Mouse (Mus musculus) CH12.LX (cell line): ENCODE measurements around the gene Mpv17l2. TPM values are rescaled to one million over a fixed set of nuclear protein-coding genes. Genes with fewer than 3 reads are reported as not detected.

ENCODE experiments used
- DNase-seq: peaks from one replicate; pipeline ENCODE4 v3.0.0-alpha.2; 2013; ENCODE audit errors: extremely low read depth
- H3K27ac ChIP-seq: 2 replicates; pipeline ENCODE4 v1.5.1; 2012; ENCODE audit warnings: low read depth, mild to moderate bottlenecking, control low read depth, moderate library complexity; ENCODE audit not compliant: insufficient read depth
- H3K27me3 ChIP-seq: replicated peaks from 2 replicates; pipeline ENCODE3; 2012; ENCODE audit warnings: inconsistent platforms
- H3K36me3 ChIP-seq, 2 experiments: replicated peaks in 1 of 2; 2 replicates each; pipeline versions ENCODE3 to v1.6.1; 2012; ENCODE audit warnings: inconsistent platforms in 1 of 2, low read length in 1 of 2, mild to moderate bottlenecking in 1 of 2, mixed read lengths in 1 of 2, moderate library complexity in 1 of 2; ENCODE audit not compliant: control insufficient read depth in 1 of 2, insufficient read depth in 1 of 2
- H3K4me1 ChIP-seq, 2 experiments: 2 replicates each; pipeline ENCODE4 v1.6.1; 2012; ENCODE audit warnings: inconsistent platforms in 1 of 2, moderate library complexity in 1 of 2; ENCODE audit not compliant: insufficient read depth in 2 of 2, control insufficient read depth in 1 of 2
- H3K4me2 ChIP-seq: 2 replicates; pipeline ENCODE4 v1.6.1; 2012; ENCODE audit warnings: low read depth, mild to moderate bottlenecking, control low read depth; ENCODE audit not compliant: poor library complexity, insufficient read depth, severe bottlenecking
- H3K4me3 ChIP-seq, 3 experiments: fragments of 150-350 bp in 1 of 3; sonication (generic) in 1 of 3; replicated peaks in 1 of 3; 2 replicates each; pipeline versions ENCODE3 to v1.5.1; 2011 to 2012; ENCODE audit warnings: low read depth in 2 of 3, low read length in 2 of 3, mild to moderate bottlenecking in 2 of 3, moderate library complexity in 2 of 3, control low read depth in 1 of 3, improper control_type of control experiment in 1 of 3, inconsistent platforms in 1 of 3, mixed read lengths in 1 of 3; ENCODE audit not compliant: poor library complexity in 1 of 3
- H3K79me2 ChIP-seq: replicated peaks from 2 replicates; pipeline ENCODE4 v1.6.1; 2012; ENCODE audit warnings: mild to moderate bottlenecking, moderate library complexity; ENCODE audit not compliant: control insufficient read depth, poor library complexity, insufficient read depth, severe bottlenecking; ENCODE audit errors: extremely low read depth
- H3K9ac ChIP-seq: 2 replicates; pipeline ENCODE4 v1.6.1; 2012; ENCODE audit warnings: low read depth, mild to moderate bottlenecking, control low read depth, moderate library complexity; ENCODE audit not compliant: insufficient read depth
- H3K9me3 ChIP-seq: replicated peaks from 2 replicates; pipeline ENCODE3; 2012; ENCODE audit warnings: low read length, inconsistent platforms, mixed read lengths
- BHLHE40 ChIP-seq: IDR thresholded peaks from 2 replicates; pipeline ENCODE4 v1.6.1; 2011; ENCODE audit warnings: mild to moderate bottlenecking, low read depth, low read length, improper control_type of control experiment
- CHD1 ChIP-seq: IDR thresholded peaks from 2 replicates; pipeline ENCODE4 v1.6.1; 2012; ENCODE audit warnings: low read depth, low read length, improper control_type of control experiment, inconsistent platforms
- CHD2 ChIP-seq: IDR thresholded peaks from 2 replicates; pipeline ENCODE4 v1.6.1; 2011; ENCODE audit warnings: low read length, improper control_type of control experiment
- CTCF ChIP-seq, 2 experiments: IDR thresholded peaks in 1 of 2; conservative IDR thresholded peaks in 1 of 2; 2 replicates each; pipeline ENCODE4 v1.5.1; 2011 to 2012; ENCODE audit warnings: low read depth in 2 of 2, low read length in 2 of 2, improper control_type of control experiment in 1 of 2, inconsistent platforms in 1 of 2, mild to moderate bottlenecking in 1 of 2, moderate library complexity in 1 of 2
- E2F4 ChIP-seq: IDR thresholded peaks from 2 replicates; pipeline ENCODE4 v1.6.1; 2011; ENCODE audit warnings: low read depth, low read length, improper control_type of control experiment; ENCODE audit not compliant: insufficient replicate concordance
- ELF1 ChIP-seq: IDR thresholded peaks from 2 replicates; pipeline ENCODE4 v1.6.1; 2014; ENCODE audit warnings: low read depth, mild to moderate bottlenecking, inconsistent platforms, low read length, improper control_type of control experiment
- EP300 ChIP-seq: IDR thresholded peaks from 2 replicates; pipeline ENCODE4 v1.6.1; 2011; ENCODE audit warnings: low read length, improper control_type of control experiment
- ETS1 ChIP-seq: conservative IDR thresholded peaks from 2 replicates; pipeline ENCODE4 v1.6.1; 2012; ENCODE audit warnings: low read depth, mild to moderate bottlenecking, inconsistent platforms, low read length, improper control_type of control experiment, moderate library complexity
- GABPA ChIP-seq: IDR thresholded peaks from 2 replicates; pipeline ENCODE4 v1.6.1; 2012; ENCODE audit warnings: low read depth, low read length, improper control_type of control experiment, inconsistent platforms; ENCODE audit not compliant: insufficient replicate concordance
- HCFC1 ChIP-seq: IDR thresholded peaks from 2 replicates; pipeline ENCODE4 v1.6.1; 2012; ENCODE audit warnings: low read depth, mild to moderate bottlenecking, inconsistent platforms, low read length, improper control_type of control experiment
- IRF4 ChIP-seq: IDR thresholded peaks from 2 replicates; pipeline ENCODE4 v1.6.1; 2014; ENCODE audit warnings: low read depth, mild to moderate bottlenecking, inconsistent platforms, low read length, improper control_type of control experiment
- JUN ChIP-seq: IDR thresholded peaks from 2 replicates; pipeline ENCODE4 v1.6.1; 2011; ENCODE audit warnings: low read depth, mild to moderate bottlenecking, low read length, improper control_type of control experiment, moderate library complexity; ENCODE audit not compliant: insufficient read depth
- JUND ChIP-seq: conservative IDR thresholded peaks from 2 replicates; pipeline ENCODE4 v1.6.1; 2011; ENCODE audit warnings: low read depth, low read length, improper control_type of control experiment
- KAT2A ChIP-seq: IDR thresholded peaks from 2 replicates; pipeline ENCODE4 v1.6.1; 2012; ENCODE audit warnings: low read length, improper control_type of control experiment, inconsistent platforms; ENCODE audit not compliant: insufficient replicate concordance
- MAFK ChIP-seq: IDR thresholded peaks from 2 replicates; pipeline ENCODE4 v1.6.1; 2011; ENCODE audit warnings: low read length, improper control_type of control experiment; ENCODE audit not compliant: insufficient replicate concordance
- MAX ChIP-seq: IDR thresholded peaks from 2 replicates; pipeline ENCODE4 v1.6.1; 2011; ENCODE audit warnings: low read length, improper control_type of control experiment
- MAZ ChIP-seq: IDR thresholded peaks from 2 replicates; pipeline ENCODE4 v1.6.1; 2012; ENCODE audit warnings: low read depth, mild to moderate bottlenecking, inconsistent platforms, low read length, improper control_type of control experiment, moderate library complexity
- MEF2A ChIP-seq: IDR thresholded peaks from 2 replicates; pipeline ENCODE4 v1.6.1; 2014; ENCODE audit warnings: low read depth, mild to moderate bottlenecking, inconsistent platforms, low read length, improper control_type of control experiment, borderline replicate concordance
- MXI1 ChIP-seq: IDR thresholded peaks from 2 replicates; pipeline ENCODE4 v1.6.1; 2011; ENCODE audit warnings: mild to moderate bottlenecking, low read depth, low read length, improper control_type of control experiment
- MYC ChIP-seq: IDR thresholded peaks from 2 replicates; pipeline ENCODE4 v1.6.1; 2011; ENCODE audit warnings: low read depth, mild to moderate bottlenecking, improper control_type of control experiment, low read length
- NELFE ChIP-seq: IDR thresholded peaks from 2 replicates; pipeline ENCODE4 v1.6.1; 2011; ENCODE audit warnings: low read depth, low read length, improper control_type of control experiment
- NRF1 ChIP-seq: IDR thresholded peaks from 2 replicates; pipeline ENCODE4 v1.6.1; 2014; ENCODE audit warnings: low read depth, mild to moderate bottlenecking, inconsistent platforms, low read length, improper control_type of control experiment, moderate library complexity
- PAX5 ChIP-seq: IDR thresholded peaks from 2 replicates; pipeline ENCODE4 v1.6.1; 2012; ENCODE audit warnings: low read length, inconsistent platforms, mixed read lengths
- POLR2A ChIP-seq: IDR thresholded peaks from 2 replicates; pipeline ENCODE4 v1.6.1; 2011; ENCODE audit warnings: low read depth, mild to moderate bottlenecking, improper control_type of control experiment, low read length
- POLR2AphosphoS2 ChIP-seq: IDR thresholded peaks from 2 replicates; pipeline ENCODE4 v1.6.1; 2011; ENCODE audit warnings: low read depth, low read length, improper control_type of control experiment
- RAD21 ChIP-seq: IDR thresholded peaks from 2 replicates; pipeline ENCODE4 v1.6.1; 2011; ENCODE audit warnings: low read depth, mild to moderate bottlenecking, low read length, improper control_type of control experiment, moderate library complexity
- RCOR1 ChIP-seq: conservative IDR thresholded peaks from 2 replicates; pipeline ENCODE4 v1.6.1; 2012; ENCODE audit warnings: low read depth, mild to moderate bottlenecking, inconsistent platforms, low read length, improper control_type of control experiment
- SIN3A ChIP-seq: IDR thresholded peaks from 2 replicates; pipeline ENCODE4 v1.6.1; 2012; ENCODE audit warnings: low read length, improper control_type of control experiment, inconsistent platforms
- SMC3 ChIP-seq: IDR thresholded peaks from 2 replicates; pipeline ENCODE4 v1.6.1; 2011; ENCODE audit warnings: low read depth, low read length, improper control_type of control experiment
- TBP ChIP-seq: conservative IDR thresholded peaks from 2 replicates; pipeline ENCODE4 v1.6.1; 2011; ENCODE audit warnings: low read depth, low read length, improper control_type of control experiment
- TCF12 ChIP-seq: IDR thresholded peaks from 2 replicates; pipeline ENCODE4 v1.6.1; 2014; ENCODE audit warnings: low read depth, mild to moderate bottlenecking, inconsistent platforms, low read length, improper control_type of control experiment
- UBTF ChIP-seq: IDR thresholded peaks from 2 replicates; pipeline ENCODE4 v1.6.1; 2012; ENCODE audit warnings: low read depth, mild to moderate bottlenecking, inconsistent platforms, low read length, improper control_type of control experiment, moderate library complexity
- USF1 ChIP-seq: IDR thresholded peaks from 2 replicates; pipeline ENCODE4 v1.6.1; 2014; ENCODE audit warnings: low read depth, mild to moderate bottlenecking, inconsistent platforms, low read length, improper control_type of control experiment
- USF2 ChIP-seq: conservative IDR thresholded peaks from 2 replicates; pipeline ENCODE4 v1.6.1; 2011; ENCODE audit warnings: low read depth, low read length, improper control_type of control experiment
- ZC3H11A ChIP-seq: IDR thresholded peaks from 2 replicates; pipeline ENCODE4 v1.6.1; 2012; ENCODE audit warnings: low read depth, mild to moderate bottlenecking, inconsistent platforms, low read length, improper control_type of control experiment
- ZKSCAN1 ChIP-seq: IDR thresholded peaks from 2 replicates; pipeline ENCODE4 v1.6.1; 2012; ENCODE audit warnings: low read depth, inconsistent platforms, low read length, improper control_type of control experiment, borderline replicate concordance
- ZMIZ1 ChIP-seq: IDR thresholded peaks from 2 replicates; pipeline ENCODE4 v1.6.1; 2012; ENCODE audit warnings: low read depth, mild to moderate bottlenecking, inconsistent platforms, low read length, improper control_type of control experiment
- ZNF384 ChIP-seq: IDR thresholded peaks from 2 replicates; pipeline ENCODE4 v1.6.1; 2012; ENCODE audit warnings: low read depth, low read length, improper control_type of control experiment, inconsistent platforms
- dilution Hi-C: fragments of 300-500 bp; cut with MboI; formaldehyde crosslinking; loops from 2 replicates; pipeline ENCODE4 v1.14.3; 2020; ENCODE audit warnings: low sequenced_read_pairs; ENCODE audit not compliant: extremely low pct_unique_long_range_greater_than_20kb, extremely low pct_ligation_motif_present
- in situ Hi-C: fragments of 300-500 bp; cut with MboI; formaldehyde crosslinking; loops from 3 replicates; pipeline ENCODE4 v1.14.3; 2019; ENCODE audit warnings: low sequenced_read_pairs, low pct_ligation_motif_present, low pct_unique_long_range_greater_than_20kb, mixed read lengths
- polyA plus RNA-seq: library from polyadenylated mRNA; unstranded; fragments of >175 nt; gene quantifications from 2 replicates; pipeline ENCODE4 v1.2.1, GENCODE M21; 2012; ENCODE audit warnings: low read depth; ENCODE audit not compliant: insufficient read length
- total RNA-seq, 2 experiments: library from RNA; depleted of rRNA; stranded (reverse); fragments of 300-350 nt in 1 of 2; fragments of >200 nt in 1 of 2; gene quantifications; 2 replicates each; pipeline ENCODE4 v1.2.3; 2012 to 2014

The Mpv17l2 gene
- total and polyA plus RNA-seq, 3 experiments, result 25.3 to 36.1 (median 27.1) TPM

DNA sequence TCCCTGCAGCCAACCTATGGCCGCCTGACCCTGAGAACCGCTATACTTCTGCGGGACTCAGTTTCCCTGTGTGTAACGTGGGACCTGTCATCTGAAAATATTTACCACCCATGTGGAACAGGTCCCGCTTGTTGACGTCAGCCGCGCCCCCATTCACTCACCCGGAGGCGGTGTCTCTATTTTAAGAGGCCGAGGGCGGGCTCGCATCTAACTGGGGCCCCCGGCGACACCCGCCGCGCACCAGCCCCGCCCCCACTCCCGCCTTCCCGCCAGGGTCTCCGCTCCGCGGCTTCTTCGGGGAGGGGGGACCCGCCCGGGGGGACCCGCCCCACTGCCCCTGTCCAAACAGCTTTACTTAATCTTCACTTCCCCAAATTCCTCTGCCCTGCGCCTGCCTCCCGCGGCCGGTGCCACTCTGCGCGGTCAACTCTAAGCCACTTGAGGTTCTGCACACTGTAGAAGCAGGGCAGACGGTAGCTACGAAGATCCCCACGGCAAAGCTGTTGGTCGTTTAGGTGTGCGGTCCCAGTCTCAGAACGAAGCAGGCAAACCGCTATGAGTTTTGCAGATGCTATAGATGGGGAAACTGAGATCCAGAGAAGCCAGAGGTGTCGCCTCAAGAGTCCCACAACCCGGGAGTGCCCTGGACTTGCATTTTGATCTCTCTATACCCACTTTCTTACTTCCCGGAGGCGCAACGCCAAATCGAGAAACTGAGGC, 43.2 kb upstream of the Mpv17l2 start:
- in situ Hi-C loops, result loop anchor here (5.0 kb wide), 1 partner anchor 37 kb away; no protein-coding TSS in a partner anchor
- peaks cover 5% of the 10 kb centered on the region; the same call in 1 of the 2 replicates for H3K79me2 ChIP-seq
- no peak for TF ChIP-seq CHD1
- TF ChIP-seq EP300, result no peak
- no peak for TF ChIP-seq POLR2A
- no peak for TF ChIP-seq ZKSCAN1
- TF ChIP-seq PAX5, result no peak
- TF ChIP-seq HCFC1, result no peak
- no peak for TF ChIP-seq ETS1
- TF ChIP-seq USF2, result no peak
- TF ChIP-seq ELF1, result no peak
- TF ChIP-seq POLR2AphosphoS2, result no peak
- no peak for TF ChIP-seq RCOR1
- no peak for TF ChIP-seq KAT2A
- TF ChIP-seq IRF4, result no peak
- no peak for TF ChIP-seq JUN
- TF ChIP-seq MAX, result no peak
- no peak for TF ChIP-seq GABPA
- TF ChIP-seq RAD21, result no peak
- no peak for TF ChIP-seq MYC
- TF ChIP-seq MAZ, result no peak
- TF ChIP-seq MAFK, result no peak
- no peak for TF ChIP-seq BHLHE40
- TF ChIP-seq UBTF, result no peak; the same call in 1 of the 2 replicates
- TF ChIP-seq USF1, result no peak
- no peak for TF ChIP-seq E2F4
- 0 out of 2 replicates have a peak, but pooled peaks have one; percentile 22 for TF ChIP-seq NRF1
- TF ChIP-seq TCF12, result 0 out of 2 replicates have a peak, but pooled peaks have one; percentile 23
- peak; percentile 42; the same call in 1 of the 2 replicates for TF ChIP-seq CHD2
- TF ChIP-seq NELFE, result no peak
- TF ChIP-seq TBP, result no peak
- peak; percentile 25; the same call in 1 of the 2 replicates for TF ChIP-seq MXI1
- TF ChIP-seq JUND, result no peak
- no peak for TF ChIP-seq SMC3
- peak; percentile 48; the same call in 1 of the 2 replicates for TF ChIP-seq SIN3A
- no peak for TF ChIP-seq MEF2A
- TF ChIP-seq CTCF (conservative IDR thresholded peaks at IDR 0.05 in 1 of 2, IDR thresholded peaks at IDR 0.05 in 1 of 2; ENCODE audit: low read depth in 2 of 2, low read length in 2 of 2), result no peak
- no peak for TF ChIP-seq ZMIZ1
- TF ChIP-seq ZC3H11A, result no peak
- TF ChIP-seq ZNF384, result no peak
- H3K9ac ChIP-seq, result peak overlapping the region; percentile 38; the same call in 1 of the 2 replicates
- H3K4me1 ChIP-seq, result peaks cover 20 to 49% of the 10 kb centered on the region in 2 experiments
- peak overlapping the region; percentile 48; the same call in 1 of the 2 replicates for H3K27ac ChIP-seq
- H3K4me2 ChIP-seq, result peak overlapping the region; percentile 93
- DNase-seq, result peak; percentile 26
- peak overlapping the region; percentile 58 to 86 (median 68) for H3K4me3 ChIP-seq
- dilution Hi-C loops, result no loop called here
- H3K36me3 ChIP-seq, result peaks cover 0 to 1% of the 10 kb centered on the region in 2 experiments
- H3K27me3 ChIP-seq, result peaks cover 6% of the 10 kb centered on the region
- no peaks in the 10 kb centered on the region for H3K9me3 ChIP-seq
